Mouse (Mus musculus) neural tube, embryonic 10.5 days (tissue): ENCODE measurements around the gene Slco4c1.

ENCODE experiments used
- DNase-seq: peaks from one replicate; pipeline ENCODE4 v3.0.0-alpha.2; 2017; ENCODE audit warnings: low spot score; ENCODE audit errors: extremely low spot score

Gene Slco4c1

DNA sequence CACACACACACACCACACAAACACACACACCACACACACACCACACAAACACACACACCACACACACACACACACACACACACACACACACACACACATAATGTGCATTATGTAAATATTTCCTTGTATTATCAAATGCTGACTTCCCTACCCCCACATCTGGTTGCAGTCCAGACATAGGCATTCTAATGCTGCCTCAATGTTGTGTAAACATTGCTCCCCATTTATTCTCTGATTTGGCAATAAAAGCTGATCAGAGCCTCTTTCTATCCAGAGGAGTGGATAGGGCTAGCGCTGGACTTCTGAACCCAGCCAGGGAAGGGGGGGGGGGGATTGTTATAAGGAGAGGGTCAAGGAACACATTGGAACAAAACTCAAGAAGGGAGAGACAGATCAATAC is 101.7 kb downstream of the Slco4c1 start:
- no peak for DNase-seq

DNA sequence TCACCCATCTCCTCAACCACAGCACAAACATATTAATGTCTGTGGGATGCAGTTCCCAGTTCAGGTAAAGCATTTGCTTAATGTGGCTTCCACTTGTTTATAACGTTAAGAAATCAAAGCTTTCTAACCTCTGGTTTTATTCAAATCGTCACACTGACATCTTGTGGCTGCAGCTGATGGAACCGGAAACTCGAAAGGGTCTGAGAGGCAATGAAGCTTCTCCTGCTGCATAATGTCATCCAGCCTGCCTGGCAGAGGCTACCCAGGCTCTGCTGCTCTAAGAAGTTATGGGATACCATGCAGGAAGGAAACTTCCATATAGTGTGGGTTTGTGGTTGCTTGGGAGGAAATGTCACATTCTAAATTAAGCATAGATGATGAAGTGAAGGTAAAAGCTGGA is 103.7 kb downstream of the Slco4c1 start:
- no peak for DNase-seq

DNA sequence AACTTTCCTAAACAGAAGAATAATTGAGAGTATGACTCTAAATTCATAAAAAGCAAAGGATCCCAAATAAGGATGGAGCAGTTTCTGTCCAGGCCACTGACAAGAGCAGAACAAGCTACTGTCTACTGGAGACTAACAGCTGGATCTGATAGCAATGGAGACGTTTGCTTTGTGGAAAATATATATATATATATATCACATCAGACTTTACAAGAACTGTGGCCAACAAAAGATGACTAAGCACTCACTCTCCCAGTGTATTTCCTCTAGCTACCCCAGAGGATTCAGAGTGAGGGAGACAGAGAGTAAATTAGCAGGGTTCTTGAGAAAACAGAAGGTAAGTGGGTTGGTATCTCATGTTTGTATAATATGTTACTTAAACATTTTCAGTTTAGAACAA is 105.4 kb downstream of the Slco4c1 start:
- no peak for DNase-seq
